Mouse (Mus musculus) ES-E14 (cell line): ENCODE measurements at regions not wholly inside any gene's neighbourhood (a gene's known extent, or its start where the extent isn't known, plus 50 kb on each side); places are given as distances from the start of the nearest gene placed in this dataset.

ENCODE experiments used
- CHD2 ChIP-seq: IDR thresholded peaks from 2 replicates; pipeline ENCODE4 v1.6.1; 2014; ENCODE audit warnings: mild to moderate bottlenecking, low read depth, low read length, inconsistent platforms
- HCFC1 ChIP-seq: IDR thresholded peaks from 2 replicates; pipeline ENCODE4 v1.6.1; 2012; ENCODE audit warnings: low read length, inconsistent platforms, borderline replicate concordance; ENCODE audit not compliant: insufficient read depth
- ZC3H11A ChIP-seq: IDR thresholded peaks from 2 replicates; pipeline ENCODE4 v1.6.1; 2012; ENCODE audit warnings: low read depth, mild to moderate bottlenecking, inconsistent platforms, low read length, borderline replicate concordance

- TF ChIP-seq HCFC1 = no peak
- TF ChIP-seq CHD2 = no peak
- TF ChIP-seq ZC3H11A = no peak
Observed at GRCm38 (mm10) chr17:84004237-84004636, 156.5 kb upstream of the Haao start.
